Mouse (Mus musculus) thymus, postnatal 0 days (tissue): ENCODE data around the gene Pcyt2. TPM values are rescaled to one million over a fixed set of nuclear protein-coding genes. Genes with fewer than 3 reads are reported as not detected.

ENCODE experiments used
- DNase-seq: peaks from one replicate; pipeline ENCODE4 v3.0.0-alpha.2; 2015; ENCODE audit warnings: low spot score
- polyA plus RNA-seq: library from polyadenylated mRNA; unstranded; fragments of >200 nt; fragmentation: Nextera tagmentation; extraction: Ambion mirVana; gene quantifications from 2 replicates; pipeline ENCODE4 v1.2.1, GENCODE M21; 2015

The Pcyt2 gene
- 113 and 114 TPM in 2 replicates for polyA plus RNA-seq

GRCm38 (mm10) chr11:120617519-120618112 is at the start of gene Pcyt2:
Gene Pcyt2 (minus strand): TSS chr11:120617936.
- peak; percentile 94 for DNase-seq

GRCm38 (mm10) chr11:120666617-120667016 is 48.9 kb upstream of the Pcyt2 start:
- no peak for DNase-seq

GRCm38 (mm10) chr11:120665406-120665805 is 47.7 kb upstream of the Pcyt2 start:
- no peak for DNase-seq

- DNase-seq = no peak
Observed at GRCm38 (mm10) chr11:120663714-120664113, 46.0 kb upstream of the Pcyt2 start.

- no peak for DNase-seq
Observed at GRCm38 (mm10) chr11:120662759-120663158, 45.0 kb upstream of the Pcyt2 start.

GRCm38 (mm10) chr11:120661076-120661460 is 43.3 kb upstream of the Pcyt2 start, which contains the start of gene Notum:
Gene Notum (minus strand): TSS chr11:120661175.
- DNase-seq = no peak

GRCm38 (mm10) chr11:120660301-120661075 is 42.8 kb upstream of the Pcyt2 start:
- peak; percentile 22 for DNase-seq

- no peak for DNase-seq
Observed at GRCm38 (mm10) chr11:120659509-120660300, 42.0 kb upstream of the Pcyt2 start.

GRCm38 (mm10) chr11:120658876-120659410 is 41.2 kb upstream of the Pcyt2 start:
- DNase-seq = peak; percentile 81

- no peak for DNase-seq
Observed at GRCm38 (mm10) chr11:120657301-120657700, 39.6 kb upstream of the Pcyt2 start.

GRCm38 (mm10) chr11:120654741-120655140 is 37.0 kb upstream of the Pcyt2 start:
- no peak for DNase-seq

- DNase-seq = no peak
Observed at GRCm38 (mm10) chr11:120651872-120652271, 34.1 kb upstream of the Pcyt2 start.

GRCm38 (mm10) chr11:120648001-120648476 is 30.3 kb upstream of the Pcyt2 start, which contains the start of gene Myadml2:
Gene Myadml2 (minus strand): TSS chr11:120648158.
- DNase-seq = peak; percentile 66

- DNase-seq = no peak
Observed at GRCm38 (mm10) chr11:120647047-120647830, 29.5 kb upstream of the Pcyt2 start.

GRCm38 (mm10) chr11:120643601-120643987 is 25.9 kb upstream of the Pcyt2 start, which contains the start of gene Pycr1:
Gene Pycr1 (minus strand): TSS chr11:120643769.
- peak; percentile 94 for DNase-seq

- DNase-seq = no peak
Observed at GRCm38 (mm10) chr11:120642939-120643600, 25.3 kb upstream of the Pcyt2 start.

GRCm38 (mm10) chr11:120641869-120642268 is 24.1 kb upstream of the Pcyt2 start:
- no peak for DNase-seq

GRCm38 (mm10) chr11:120641255-120641654 is 23.5 kb upstream of the Pcyt2 start:
- no peak for DNase-seq

GRCm38 (mm10) chr11:120634810-120635209 is 17.1 kb upstream of the Pcyt2 start:
- DNase-seq = no peak
